Mouse (Mus musculus): ENCODE measurements around the gene Spsb2.
"Not testable (repeated sequence)": the region's sequence is repeated elsewhere in the genome, so short reads cannot be mapped to it uniquely, and the experiment has no call there.

Spsb2 gene

DNA sequence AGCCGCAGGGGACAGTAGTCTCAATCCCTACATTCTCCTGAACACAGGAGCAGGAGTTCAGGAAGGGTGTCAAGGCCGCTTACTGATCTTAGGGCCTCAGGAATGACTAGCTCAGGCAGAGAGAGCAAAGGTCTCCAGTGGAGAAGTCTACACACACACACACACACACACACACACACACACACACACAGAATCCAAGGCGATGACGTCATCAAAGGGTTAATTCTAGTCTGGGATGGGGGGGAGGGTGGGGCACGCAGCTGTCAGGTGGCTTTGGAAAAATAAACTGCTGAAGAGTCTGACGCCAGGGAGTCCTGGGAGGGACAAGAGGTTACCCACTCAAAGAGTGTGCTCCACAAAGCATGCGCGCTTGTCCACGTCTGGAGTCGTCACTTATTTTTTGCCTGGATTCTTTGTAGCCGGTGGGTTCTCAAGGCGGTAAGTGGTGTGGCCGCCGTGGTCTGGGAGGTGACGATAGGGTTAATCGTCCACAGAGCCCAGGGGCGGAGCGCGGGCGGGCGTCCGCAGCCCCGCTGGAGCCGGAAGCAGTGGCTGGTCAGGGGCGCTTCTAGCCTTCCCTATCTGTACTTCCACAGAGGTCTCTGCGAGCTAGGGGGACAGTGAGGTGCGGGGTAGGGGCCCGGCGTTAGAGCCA, at the start of gene Spsb2:
TSS of gene Spsb2 (plus strand) at position 304 of the 655 bp plus-strand sequence.
- peak; percentile 81 to 82 for DNase-seq

GRCm38 (mm10) chr6:124758849-124759232, 49.6 kb upstream of the Spsb2 start:
- no peak for DNase-seq

GRCm38 (mm10) chr6:124759259-124759658, 49.2 kb upstream of the Spsb2 start:
- DNase-seq = peak; percentile 84 to 91

DNA sequence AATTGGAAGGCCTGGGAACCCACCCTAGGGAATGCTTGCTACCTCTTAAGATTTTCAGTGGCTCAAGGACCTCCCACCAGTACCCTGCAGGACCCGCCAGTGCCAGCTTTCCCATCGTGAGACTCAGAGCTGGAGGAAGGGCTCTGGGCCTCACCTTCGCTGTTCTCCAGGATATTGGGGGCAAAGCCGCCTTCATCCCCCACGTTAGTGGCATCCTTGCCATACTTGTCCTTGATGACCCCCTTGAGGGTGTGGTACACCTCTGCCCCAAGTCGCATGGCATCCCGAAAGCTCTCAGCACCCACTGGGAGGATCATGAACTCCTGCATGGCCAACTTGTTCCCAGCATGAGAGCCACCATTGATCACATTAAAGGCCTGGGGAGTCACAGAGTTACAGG, 42.5 kb upstream of the Spsb2 start:
- DNase-seq = no peak

DNA sequence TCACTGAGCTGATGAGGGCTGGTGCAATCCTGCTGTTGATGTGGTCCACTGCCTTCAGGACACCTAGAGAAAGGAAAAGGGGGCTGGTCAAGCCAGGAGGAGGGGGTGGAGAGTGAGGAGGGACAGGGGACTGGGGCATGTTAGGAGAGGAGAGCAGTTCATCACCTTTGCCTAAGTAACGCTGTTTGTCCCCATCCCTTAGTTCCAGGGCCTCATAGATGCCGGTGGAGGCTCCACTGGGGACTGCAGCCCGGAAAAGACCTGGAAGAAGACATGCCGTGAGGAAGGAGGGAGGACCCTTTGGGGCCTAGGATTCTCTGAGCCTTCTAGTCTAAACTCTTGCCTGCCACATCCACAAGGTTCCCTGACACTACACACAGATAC, 40.9 kb upstream of the Spsb2 start:
- no peak for DNase-seq

GRCm38 (mm10) chr6:124767920-124768703, 40.3 kb upstream of the Spsb2 start:
- DNase-seq = no peak

- no peak for DNase-seq
Observed at GRCm38 (mm10) chr6:124768704-124769044, 39.8 kb upstream of the Spsb2 start.

GRCm38 (mm10) chr6:124769101-124769765, 39.2 kb upstream of the Spsb2 start, which contains the start of gene Eno2:
Eno2 (minus strand) TSS chr6:124769673.
- peak in 1 of 2 experiments; percentile 38 for DNase-seq

DNA sequence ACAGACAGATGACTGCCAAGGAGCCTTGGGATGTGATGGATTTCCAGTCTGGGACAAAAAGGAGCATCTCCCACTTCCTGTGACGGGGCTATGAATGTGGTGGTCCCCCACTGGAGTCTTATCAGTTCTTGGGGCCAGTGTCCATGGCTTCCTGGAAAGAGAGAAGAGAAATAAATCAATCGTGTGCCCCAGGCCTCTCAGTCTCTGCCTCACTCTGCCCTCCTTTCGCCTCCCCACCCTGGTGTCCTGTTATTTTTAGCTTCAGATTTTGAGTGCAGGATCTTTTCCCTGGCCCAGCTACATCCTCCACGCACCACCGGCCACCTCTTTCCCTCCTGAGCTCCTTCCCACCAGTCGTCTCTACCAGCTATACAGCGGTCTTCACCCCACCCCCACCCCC, 38.4 kb upstream of the Spsb2 start:
- no peak for DNase-seq

DNA sequence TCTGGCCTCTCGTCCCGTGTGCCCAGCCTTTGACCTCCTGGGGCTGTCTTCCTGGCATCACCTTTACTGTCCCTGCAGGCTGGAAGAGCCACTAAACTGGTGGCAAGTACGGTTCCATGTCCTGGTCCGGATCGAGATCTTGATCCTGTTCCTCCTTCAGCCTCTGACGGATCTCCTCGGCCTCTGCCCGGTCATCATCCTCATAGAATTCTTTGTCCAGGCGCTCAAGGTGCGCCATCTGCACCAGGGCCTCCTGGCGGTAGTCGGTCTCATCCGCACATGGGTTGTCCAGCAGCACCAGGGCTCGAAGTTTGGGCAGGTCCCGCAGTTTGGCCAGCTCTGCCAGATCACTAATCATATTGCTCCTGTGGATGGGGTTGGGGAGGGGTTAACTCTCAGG, 38.0 kb upstream of the Spsb2 start:
- no peak for DNase-seq

GRCm38 (mm10) chr6:124779222-124779983, 29.1 kb upstream of the Spsb2 start, which contains the start of gene Lrrc23:
Lrrc23 (minus strand) TSS chr6:124779727.
- DNase-seq = peak; percentile 55 to 63

DNA sequence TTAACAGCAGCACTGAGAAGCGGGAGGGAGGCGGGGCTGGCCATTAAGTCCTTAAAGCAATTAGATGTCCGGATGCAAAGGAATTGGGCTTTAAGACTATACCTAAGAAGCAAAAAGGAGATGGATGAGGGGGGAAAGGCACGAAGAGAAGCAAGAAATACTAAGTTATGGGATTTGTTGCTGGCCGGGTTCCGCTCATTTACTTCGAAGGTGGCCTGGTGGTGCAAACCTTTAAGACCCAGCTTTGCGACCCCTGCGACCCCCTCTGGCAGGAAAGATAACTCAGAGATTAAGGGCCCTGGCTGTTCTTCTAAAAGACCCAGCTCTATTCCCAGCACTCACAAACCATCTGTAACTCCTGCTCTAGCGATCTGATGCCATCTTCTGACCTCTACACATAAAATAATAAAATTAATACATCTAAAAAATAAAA, 28.5 kb upstream of the Spsb2 start:
- DNase-seq = no peak

GRCm38 (mm10) chr6:124780917-124781316, 27.5 kb upstream of the Spsb2 start:
- DNase-seq = no peak

DNA sequence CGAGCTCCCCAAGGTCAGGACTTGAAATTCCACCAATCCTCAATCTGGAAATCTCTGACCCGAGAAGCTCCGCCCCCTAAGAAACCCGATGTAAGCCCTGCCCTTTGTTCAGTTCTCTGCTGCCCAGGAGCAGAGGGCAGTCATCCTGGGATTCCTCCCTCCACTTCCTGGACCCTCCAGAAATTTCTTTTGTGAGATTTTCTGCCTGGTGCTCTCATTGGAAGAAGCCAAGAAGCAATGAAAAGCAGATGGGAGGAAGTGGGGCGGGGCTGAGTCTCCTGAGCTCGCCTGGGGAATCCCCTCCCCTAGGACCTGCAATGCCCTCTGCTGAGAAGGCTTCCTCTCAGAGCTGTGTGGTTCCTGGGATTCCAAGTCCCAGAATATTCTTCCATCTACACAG, 26.0 kb upstream of the Spsb2 start:
- no peak for DNase-seq

- no peak for DNase-seq
Observed at GRCm38 (mm10) chr6:124786756-124787420, 21.6 kb upstream of the Spsb2 start.

GRCm38 (mm10) chr6:124787722-124788121, 20.7 kb upstream of the Spsb2 start:
- DNase-seq = no peak

- DNase-seq = no peak
Observed at GRCm38 (mm10) chr6:124789519-124789918, 18.9 kb upstream of the Spsb2 start.

GRCm38 (mm10) chr6:124790121-124790520, 18.3 kb upstream of the Spsb2 start:
- DNase-seq = no peak

DNA sequence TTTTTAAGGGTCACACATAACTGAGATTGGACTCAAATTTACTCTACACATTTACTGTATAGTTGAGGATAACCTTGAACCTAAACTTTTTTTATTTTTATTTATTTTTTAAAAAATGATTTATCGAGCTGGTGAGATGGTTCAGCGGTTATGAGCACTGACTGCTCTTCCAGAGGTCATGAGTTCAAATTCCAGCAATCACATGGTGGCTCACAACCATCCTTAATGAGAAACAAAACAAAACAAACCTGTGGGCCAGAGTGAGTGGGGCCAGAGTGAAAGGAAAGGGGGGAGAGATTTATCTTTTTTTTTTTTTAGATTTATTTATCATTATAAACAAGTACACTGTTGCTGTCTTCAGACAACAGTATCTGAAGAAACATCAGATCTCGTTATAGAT, 16.6 kb upstream of the Spsb2 start:
- no peak for DNase-seq

DNA sequence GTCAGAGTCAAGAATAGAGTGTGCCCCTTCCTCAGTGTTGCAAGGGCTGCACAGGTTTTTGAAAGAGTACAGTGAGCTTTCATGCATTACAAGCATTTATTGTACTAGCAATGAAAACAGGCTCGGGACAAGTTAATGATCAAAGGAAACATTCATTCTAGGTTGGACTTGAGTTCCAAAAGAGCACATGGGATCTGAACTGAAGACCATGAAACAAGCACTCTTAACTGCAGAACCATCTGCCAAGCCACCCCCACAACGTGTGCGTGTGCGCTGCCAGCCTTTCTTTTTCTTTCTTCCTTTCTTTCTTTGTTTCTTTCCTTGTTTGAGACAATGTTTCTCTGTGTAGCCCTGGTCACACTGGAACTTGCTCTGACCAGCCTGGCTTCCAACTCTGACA, 12.7 kb upstream of the Spsb2 start:
- no peak for DNase-seq

DNA sequence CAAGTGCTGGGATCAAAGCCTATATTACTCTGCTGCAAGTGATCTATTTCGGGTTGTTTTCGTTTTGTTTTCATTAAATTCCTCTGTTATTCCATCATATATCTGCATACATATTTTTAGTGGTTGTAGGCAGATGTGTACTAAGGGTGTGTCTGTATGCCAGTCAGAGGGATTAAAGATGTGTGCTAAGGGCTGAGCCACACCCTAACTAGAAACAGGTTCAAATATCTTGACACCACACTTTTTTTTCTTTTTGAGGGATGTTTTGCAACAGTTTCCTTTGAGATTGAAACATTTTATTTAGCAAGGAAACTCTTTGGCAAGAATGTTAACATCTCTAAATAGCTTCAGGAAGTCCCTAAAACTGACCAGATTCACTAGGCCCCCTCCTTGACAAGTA, 12.3 kb upstream of the Spsb2 start:
- no peak for DNase-seq

DNA sequence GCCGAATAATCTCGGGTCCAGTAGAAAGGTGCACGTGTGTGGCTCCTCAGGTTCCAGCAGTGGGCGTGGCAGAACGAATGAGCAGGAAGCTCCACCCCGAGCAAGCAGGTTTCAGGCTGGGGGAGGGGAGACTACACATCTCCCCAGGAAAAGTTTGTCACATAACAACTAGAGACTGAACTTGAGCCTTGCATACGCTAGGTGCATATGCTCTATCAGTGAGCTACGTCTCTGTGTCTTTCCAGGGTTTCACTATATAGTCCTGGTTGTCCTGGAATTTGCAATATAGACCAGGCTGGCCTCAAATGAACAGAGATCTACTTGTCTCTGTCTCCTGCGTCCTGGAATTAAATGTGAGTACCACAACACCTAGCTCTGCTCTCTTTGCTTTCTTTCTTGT, 6.1 kb upstream of the Spsb2 start:
- not testable (repeated sequence) for DNase-seq

GRCm38 (mm10) chr6:124803061-124803460, 5.4 kb upstream of the Spsb2 start:
- DNase-seq = no peak

Measured in lung, adult 18-20 months (tissue).